Mouse (Mus musculus) T-cell, adult 2 months (primary cell): ENCODE results near the gene Ctsa.

ENCODE experiments used
- DNase-seq: peaks from one replicate; pipeline ENCODE4 v3.0.0; 2022; ENCODE audit warnings: low spot score

The Ctsa gene

DNA sequence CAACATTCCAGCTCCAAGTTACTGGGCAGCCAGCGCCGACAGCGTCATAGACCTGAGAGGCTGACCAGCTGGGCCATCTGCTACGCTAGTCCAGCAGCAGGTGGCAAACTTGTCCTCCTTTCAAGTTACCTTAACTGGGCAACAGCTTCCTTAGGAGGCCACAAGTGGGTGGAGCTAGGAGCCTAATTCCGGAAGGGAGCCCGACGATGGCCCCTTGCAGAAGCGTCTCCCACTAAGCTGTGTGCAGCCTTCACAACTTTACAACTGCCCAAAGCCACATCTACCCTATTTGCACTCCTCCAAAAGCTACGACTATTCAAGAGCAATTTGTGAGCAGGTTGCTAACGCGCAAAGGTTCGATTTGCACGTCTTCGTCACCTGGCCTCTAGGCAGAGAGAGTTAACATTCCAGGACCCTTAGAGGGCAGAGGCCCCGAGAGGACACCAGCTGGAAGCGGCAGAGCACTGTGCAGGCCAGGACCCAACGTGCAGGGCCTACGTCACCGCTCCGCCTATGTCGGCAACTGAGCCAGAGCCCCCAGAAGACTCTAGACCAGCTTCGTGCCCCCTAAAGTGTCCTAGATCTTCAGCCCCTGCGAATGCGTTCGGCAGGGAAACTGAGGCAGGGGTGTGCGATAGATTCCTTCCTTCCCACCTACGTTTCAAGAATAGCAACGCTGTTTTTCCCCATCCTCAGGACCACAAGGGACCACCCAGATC is 46.0 kb downstream of the Ctsa start:
- DNase-seq: peak; percentile 29

GRCm38 (mm10) chr2:164879228-164879567 is 46.5 kb downstream of the Ctsa start, which contains the start of gene Pcif1:
Gene Pcif1 (plus strand): TSS chr2:164879304.
- DNase-seq: peak; percentile 90

GRCm38 (mm10) chr2:164879568-164880277 is 47.0 kb downstream of the Ctsa start:
- DNase-seq: peak; percentile 96

- no peak for DNase-seq
Measured at GRCm38 (mm10) chr2:164882619-164883018, 49.9 kb downstream of the Ctsa start.

GRCm38 (mm10) chr2:164885788-164886187 is 53.1 kb downstream of the Ctsa start:
- no peak for DNase-seq

DNA sequence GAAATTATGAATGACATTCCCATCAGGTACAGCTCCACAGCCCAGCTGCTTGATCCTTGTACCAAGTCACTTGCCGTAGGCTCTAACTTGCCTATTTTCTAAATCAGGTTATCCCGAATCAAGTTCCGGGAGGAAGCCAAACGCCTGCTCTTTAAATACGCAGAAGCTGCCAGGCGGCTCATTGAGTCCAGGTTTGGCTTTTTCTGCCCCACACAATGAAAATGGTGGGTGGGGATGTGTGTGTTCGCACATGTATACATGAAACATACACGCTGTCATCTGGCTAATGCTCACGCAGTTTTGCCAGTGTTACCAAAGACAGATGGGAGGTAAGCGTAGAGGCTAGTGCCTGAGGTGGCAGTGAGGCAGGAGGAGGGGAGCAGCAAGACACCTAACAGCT is 53.9 kb downstream of the Ctsa start:
- DNase-seq: no peak

- no peak for DNase-seq
Measured at GRCm38 (mm10) chr2:164888996-164889395, 56.3 kb downstream of the Ctsa start.

DNA sequence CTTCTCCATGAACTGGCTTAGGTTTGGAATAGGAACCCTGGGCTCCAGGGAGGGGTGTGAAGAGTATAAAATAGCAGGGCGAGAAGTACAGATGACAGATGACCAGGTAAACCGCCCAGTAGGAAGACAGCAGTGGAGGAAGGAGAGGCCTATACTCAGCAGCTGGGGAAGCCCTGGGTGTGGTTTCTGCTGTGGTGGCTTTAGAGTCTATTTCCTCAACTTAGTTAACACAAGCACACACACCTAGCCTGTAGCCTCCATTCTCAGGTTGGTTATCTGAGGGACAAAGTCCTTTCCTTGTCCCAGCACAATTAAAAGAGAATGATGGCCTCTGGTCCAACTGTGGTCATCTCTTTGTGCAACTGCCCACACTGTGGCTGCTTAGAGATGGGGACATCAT is 57.3 kb downstream of the Ctsa start:
- DNase-seq: no peak
